Mouse (Mus musculus) T-cell, adult 66 days (primary cell): Measurements from ENCODE around the gene Plagl1. TPM values are rescaled to one million over a fixed set of nuclear protein-coding genes. Genes with fewer than 3 reads are reported as not detected.

ENCODE experiments used
- total RNA-seq, 2 experiments: library from RNA; stranded (reverse); gene quantifications; 3 replicates in 1 of 2; 4 replicates in 1 of 2; pipeline ENCODE4 v1.2.4; 2023

Gene Plagl1
- 1 to 10 TPM; 1.4 to 1.5 TPM for total RNA-seq

DNA sequence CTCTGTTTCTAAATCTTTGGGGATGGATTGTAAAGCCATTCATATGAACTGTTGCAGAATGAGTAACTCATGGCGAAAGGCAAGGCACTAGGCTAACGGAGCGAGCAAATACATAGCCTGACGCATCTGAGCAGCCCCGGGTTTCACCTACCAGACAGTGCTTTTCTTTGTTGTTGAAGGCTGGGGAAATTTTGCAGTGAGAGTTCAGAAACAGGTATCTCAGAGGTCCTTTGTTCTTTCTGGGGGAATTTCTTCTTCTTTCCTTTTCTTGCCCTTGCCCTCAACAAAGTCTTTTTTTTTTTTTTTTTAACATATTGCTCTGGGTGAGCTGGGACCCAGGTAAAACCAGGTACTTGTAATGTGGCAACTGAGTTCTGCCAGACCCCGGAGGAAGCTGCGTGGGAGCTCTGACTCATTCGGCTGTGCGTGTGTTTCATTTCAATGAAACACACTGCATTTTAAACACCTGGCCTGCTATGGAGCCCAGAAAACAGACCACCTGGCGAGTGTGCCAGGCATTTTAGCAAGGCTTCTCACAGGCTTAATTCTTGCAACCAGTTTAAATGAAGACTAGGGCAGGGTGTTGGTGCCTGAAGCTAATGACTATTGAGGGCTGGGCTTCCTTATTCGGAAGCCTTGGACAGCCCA is at the start of gene Plagl1:
Gene Plagl1 (plus strand): TSS at position 484 of the 648 bp plus-strand sequence.

DNA sequence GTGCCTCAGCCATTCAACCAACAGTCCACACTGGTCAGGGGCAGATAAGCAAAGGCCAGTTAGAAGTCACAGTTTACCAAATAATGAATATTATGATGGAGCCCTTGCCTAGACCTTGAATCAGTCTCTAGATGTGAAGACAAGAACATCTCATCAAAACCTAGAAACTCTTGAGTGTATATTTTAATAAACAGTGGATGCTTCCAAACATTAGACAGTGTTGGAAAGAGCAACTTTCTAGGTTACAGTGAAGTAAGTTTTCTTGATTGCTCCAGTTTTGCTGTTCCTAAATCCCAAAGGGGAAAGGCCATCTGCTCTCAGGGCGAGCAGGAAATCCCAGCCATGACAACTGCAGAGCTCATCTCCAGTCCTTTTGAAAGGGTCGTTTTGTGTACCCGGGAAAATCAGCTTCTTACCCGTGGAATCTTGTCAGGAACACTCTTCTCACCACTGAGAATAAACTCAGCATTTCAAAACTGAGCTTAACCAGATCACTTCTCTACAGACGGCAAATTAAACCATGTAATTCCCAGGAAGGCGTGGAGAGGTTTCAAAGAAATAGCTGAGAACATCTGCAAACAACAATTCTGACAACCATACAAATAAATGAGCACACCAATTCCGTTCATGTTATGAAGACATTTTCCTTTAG is 117.8 kb downstream of the Plagl1 start, which contains the start of gene Zc2hc1b:
Gene Zc2hc1b (minus strand): TSS at position 51 of the 652 bp plus-strand sequence.

Other genes starting within 250 kb of the Plagl1 start
- 100 to 1,000 TPM; 434 to 476 TPM for gene Utrn, start 191.1 kb upstream of the Plagl1 start, total RNA-seq
- gene Stx11, start 96.2 kb upstream of the Plagl1 start, total RNA-seq: 1 to 10 TPM; 6.3 to 9.1 TPM
- gene Sf3b5, start 55.2 kb upstream of the Plagl1 start, total RNA-seq: 1 to 10 TPM; 8.0 to 9.3 TPM
- not detected for gene Zc2hc1b, start 117.5 kb downstream of the Plagl1 start, total RNA-seq
- 10 to 100 TPM; 46.9 to 53.1 TPM for gene Ltv1, start 132.7 kb downstream of the Plagl1 start, total RNA-seq